Comparison of ENCODE assay signal across 8 mouse cellular contexts in genomic region chr6:21949226-21949731, GRCm38 (mm10). TPM values are rescaled to one million over a fixed set of nuclear protein-coding genes. Genes with fewer than 3 reads are reported as not detected.
DNase-seq lines count a peak whose midpoint lies in the region; ATAC-seq lines count a peak whose summit lies in the region.

Gene Ing3, plus strand, starts transcription at chr6:21949571.

- peak within 1 kb of the TSS; percentile 69 for H3K4me3 ChIP-seq in hindbrain, embryonic 14.5 days (replicated peaks; ENCODE audit: low read length)

- H3K4me2 ChIP-seq in hindbrain, embryonic 14.5 days (replicated peaks): peak within 1 kb of the TSS; percentile 66

- under 1% methylated on average over 35 of the region's 35 CpGs for WGBS in hindbrain, embryonic 14.5 days

- no peaks in the 10 kb centered on the region for H3K9me3 ChIP-seq in hindbrain, embryonic 14.5 days (ENCODE audit: control insufficient read depth, low read length)

- H3K4me1 ChIP-seq in hindbrain, embryonic 14.5 days (replicated peaks; ENCODE audit: control insufficient read depth, insufficient read depth, low read length): peaks cover 8% of the 10 kb centered on the region; the same call in 1 of the 2 replicates

- peak within 1 kb of the TSS; percentile 87 for H3K9ac ChIP-seq in hindbrain, embryonic 14.5 days

- peak within 1 kb of the TSS; percentile 100 for H3K27ac ChIP-seq in hindbrain, embryonic 14.5 days

- DNase-seq in R1 (ENCODE audit: low read depth, low spot score): peak; percentile 99
- peak; percentile 96 to 99 for DNase-seq in cerebellum, postnatal 25 days
- DNase-seq in frontal cortex, postnatal 25 days (ENCODE audit: low spot score in 2 of 2): peak; percentile 96
- peak; percentile 98 for DNase-seq in hindbrain, embryonic 14.5 days (ENCODE audit: low spot score)
- peak; percentile 98 to 99 for DNase-seq in layer of hippocampus, postnatal 36 days
- DNase-seq in lung, postnatal 36 days: peak; percentile 99
- peak; percentile 99 for DNase-seq in retina, postnatal 1 day
- DNase-seq in urinary bladder, adult 18-20 months (ENCODE audit: low spot score in 2 of 2): peak; percentile 73 to 97

- peak; percentile 98 for ATAC-seq in hindbrain, embryonic 14.5 days (ENCODE audit: low FRiP score)

- peaks cover 20% of the 10 kb centered on the region for H3K36me3 ChIP-seq in hindbrain, embryonic 14.5 days (replicated peaks; ENCODE audit: control insufficient read depth, insufficient read depth)

- H3K27me3 ChIP-seq in hindbrain, embryonic 14.5 days (ENCODE audit: control insufficient read depth, insufficient read depth, low read length): no peaks in the 10 kb centered on the region

RNA-seq across cellular contexts. Expression of gene Ing3, which starts in this region (rescaled TPM):
- 36.8 and 40.4 TPM in 2 replicates for polyA plus RNA-seq in hindbrain, embryonic 14.5 days (2014; fragmentation: Nextera tagmentation; extraction: Ambion mirVana)
- 10 to 100 TPM; 29.3 to 31.8 TPM for total RNA-seq in layer of hippocampus, postnatal 36 days (2021)

Comparison
In these comparisons a context has a peak if more than half of its experiments do, and no peak if none do; other contexts are left out.
1. Peak in every context shown above with its lines: DNase-seq, ATAC-seq, H3K4me3 ChIP-seq and H3K27ac ChIP-seq.